Comparison of ENCODE assay signal across 8 mouse cellular contexts in the genomic region with DNA sequence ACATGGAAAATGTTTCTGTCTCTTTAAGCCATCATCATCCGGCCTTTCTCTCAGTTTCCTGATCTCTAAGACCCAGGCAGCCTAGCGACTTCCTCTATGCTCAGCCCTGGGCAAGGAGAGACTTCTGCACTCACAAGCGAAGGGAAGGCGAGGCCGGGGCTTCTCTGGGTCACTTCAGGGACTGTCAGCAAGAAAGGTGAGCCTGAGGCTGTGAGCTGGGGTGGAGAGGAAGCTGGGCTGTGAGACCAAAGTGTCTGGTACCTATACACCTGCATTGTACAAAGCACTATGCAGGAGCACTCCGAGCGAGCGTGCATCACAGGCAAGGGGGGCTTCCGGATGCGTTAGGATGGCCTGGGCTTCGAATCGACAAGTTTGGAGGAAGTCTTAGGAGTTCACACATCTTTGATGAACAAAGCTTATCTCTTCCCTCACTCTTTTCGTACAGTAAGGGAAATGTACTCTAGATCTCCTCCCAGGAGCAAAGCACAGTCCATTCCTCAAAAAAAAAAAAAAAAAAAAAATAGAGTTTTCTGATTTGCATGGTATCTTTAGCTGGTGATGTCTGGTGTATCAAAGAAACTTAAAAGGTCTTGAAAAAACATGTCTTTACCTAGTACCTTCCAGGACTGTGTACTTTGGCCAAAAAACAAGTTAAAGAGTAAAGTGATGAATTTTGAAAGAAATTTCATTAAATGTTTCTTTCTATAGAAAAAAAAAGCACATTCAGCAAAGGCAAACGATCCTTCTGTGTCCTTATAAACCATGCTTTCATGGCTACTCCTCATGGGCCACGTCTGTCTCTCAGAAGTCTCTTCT. TPM values are rescaled to one million over a fixed set of nuclear protein-coding genes. Genes with fewer than 3 reads are reported as not detected.
DNase-seq lines count a peak whose midpoint lies in the region; ATAC-seq and TF ChIP-seq lines count a peak whose summit lies in the region.

A gene (plus strand): TSS at position 94 of the 819 bp plus-strand sequence.

- peaks cover 15% of the 10 kb centered on the region for H3K27me3 ChIP-seq in lung, embryonic 14.5 days (ENCODE audit: insufficient read depth, low read length)
- H3K27me3 ChIP-seq in stomach, embryonic 15.5 days (replicated peaks) = no peaks in the 10 kb centered on the region; the same call in 1 of the 2 replicates
- H3K27me3 ChIP-seq in midbrain, embryonic 15.5 days (replicated peaks) = peaks cover 26% of the 10 kb centered on the region

- peak within 1 kb of the TSS; percentile 85 for H3K4me2 ChIP-seq in lung, embryonic 14.5 days
- 0 out of 2 replicates have a peak within 1 kb of the TSS, but pooled peaks have one; percentile 9 for H3K4me2 ChIP-seq in stomach, embryonic 15.5 days
- H3K4me2 ChIP-seq in midbrain, embryonic 15.5 days = no peak within 1 kb of the TSS

- H3K36me3 ChIP-seq in lung, embryonic 14.5 days (ENCODE audit: insufficient read depth) = no peaks in the 10 kb centered on the region
- H3K36me3 ChIP-seq in stomach, embryonic 15.5 days = no peaks in the 10 kb centered on the region
- H3K36me3 ChIP-seq in midbrain, embryonic 15.5 days (replicated peaks) = no peaks in the 10 kb centered on the region

- ATAC-seq in inflammation-experienced regulatory T-cells, adult 6 months = peak; percentile 61
- ATAC-seq in lung, embryonic 14.5 days (ENCODE audit: insufficient read depth) = no peak
- no peak for ATAC-seq in stomach, embryonic 15.5 days (ENCODE audit: insufficient read depth, low FRiP score, low read depth)
- ATAC-seq in midbrain, embryonic 15.5 days (replicated peaks) = no peak

- peak within 1 kb of the TSS; percentile 38 for H3K9ac ChIP-seq in lung, embryonic 14.5 days
- H3K9ac ChIP-seq in stomach, embryonic 15.5 days = no peak within 1 kb of the TSS
- no peak within 1 kb of the TSS for H3K9ac ChIP-seq in midbrain, embryonic 15.5 days

- WGBS in bone marrow, adult 2 months = 2% methylated on average over 15 of the region's 15 CpGs
- 69% methylated on average over 15 of the region's 15 CpGs for WGBS in lung, embryonic 14.5 days
- WGBS in stomach, embryonic 15.5 days = 60% methylated on average over 15 of the region's 15 CpGs
- WGBS in midbrain, embryonic 15.5 days = 83% methylated on average over 15 of the region's 15 CpGs

- H3K9me3 ChIP-seq in lung, embryonic 14.5 days (ENCODE audit: low read depth, low read length) = no peaks in the 10 kb centered on the region
- H3K9me3 ChIP-seq in stomach, embryonic 15.5 days = no peaks in the 10 kb centered on the region
- no peaks in the 10 kb centered on the region for H3K9me3 ChIP-seq in midbrain, embryonic 15.5 days

- DNase-seq in 416B (ENCODE audit: low read depth) = peak; percentile 85
- peak; percentile 53 for DNase-seq in lung, embryonic 14.5 days
- DNase-seq in urinary bladder, adult 2 months (ENCODE audit: low spot score) = no peak
- no peak for DNase-seq in layer of hippocampus, adult 9-10 months (ENCODE audit: low spot score)

- peak within 1 kb of the TSS; percentile 92 for H3K27ac ChIP-seq in bone marrow, adult 2 months (ENCODE audit: control insufficient read depth, insufficient read depth, low read depth, low read length, poor library complexity)
- peak within 1 kb of the TSS; percentile 63; the same call in 1 of the 2 replicates for H3K27ac ChIP-seq in lung, embryonic 14.5 days (ENCODE audit: low read depth)
- H3K27ac ChIP-seq in stomach, embryonic 15.5 days = no peak within 1 kb of the TSS
- no peak within 1 kb of the TSS for H3K27ac ChIP-seq in midbrain, embryonic 15.5 days

- H3K4me1 ChIP-seq in bone marrow, adult 2 months (ENCODE audit: control insufficient read depth, insufficient read depth, low read length) = peaks cover 3% of the 10 kb centered on the region; the same call in 1 of the 2 replicates
- peaks cover 14% of the 10 kb centered on the region; the same call in 1 of the 2 replicates for H3K4me1 ChIP-seq in lung, embryonic 14.5 days (ENCODE audit: insufficient read depth)
- H3K4me1 ChIP-seq in stomach, embryonic 15.5 days = peaks cover 9% of the 10 kb centered on the region; the same call in 1 of the 2 replicates
- peaks cover 11% of the 10 kb centered on the region; the same call in 1 of the 2 replicates for H3K4me1 ChIP-seq in midbrain, embryonic 15.5 days

- H3K4me3 ChIP-seq in bone marrow, adult 2 months (replicated peaks; ENCODE audit: control insufficient read depth, low read depth, low read length) = peak within 1 kb of the TSS; percentile 94
- peak within 1 kb of the TSS; percentile 22 for H3K4me3 ChIP-seq in lung, embryonic 14.5 days (ENCODE audit: low read depth, low read length)
- peak within 1 kb of the TSS; percentile 19 for H3K4me3 ChIP-seq in stomach, embryonic 15.5 days (replicated peaks)
- no peak within 1 kb of the TSS for H3K4me3 ChIP-seq in midbrain, embryonic 15.5 days

- TF ChIP-seq POLR2A in bone marrow, adult 2 months (IDR thresholded peaks at IDR 0.05; ENCODE audit: borderline replicate concordance, control insufficient read depth, low read depth, low read length) = no peak; the same call in 1 of the 2 replicates

- no peak for TF ChIP-seq CTCF in bone marrow, adult 2 months (IDR thresholded peaks at IDR 0.05; ENCODE audit: control insufficient read depth, insufficient read depth, low read length)
- no peak for TF ChIP-seq CTCF in lung, embryonic 14.5 days (IDR thresholded peaks at IDR 0.05; ENCODE audit: low read depth)

RNA-seq across cellular contexts. Expression of the gene that starts here (rescaled TPM):
- polyA plus RNA-seq in bone marrow, adult 2 months (2011; ENCODE audit: insufficient read depth, insufficient read length, low replicate concordance, missing spikeins) = 19.3 and 26.4 TPM in 2 replicates
- polyA plus RNA-seq in inflammation-experienced regulatory T-cells, adult 6 months (2017; shearing (Covaris generic)) = 100 to 1,000 TPM; 353 to 386 (median 354) TPM
- polyA plus RNA-seq in lung, embryonic 14.5 days (2014; fragmentation: Nextera tagmentation; extraction: Ambion mirVana) = 35.3 and 37.2 TPM in 2 replicates
- 21.8 and 22.2 TPM in 2 replicates for polyA plus RNA-seq in stomach, embryonic 15.5 days (2015; fragmentation: Nextera tagmentation; extraction: Ambion mirVana)
- 3.0 and 5.5 TPM in 2 replicates for polyA plus RNA-seq in urinary bladder, adult 2 months (2012; rRNA removed)
- polyA plus RNA-seq in midbrain, embryonic 15.5 days (2015; fragmentation: Nextera tagmentation; extraction: Ambion mirVana) = 4.8 and 5.8 TPM in 2 replicates

Comparison
In these comparisons a context has a peak if more than half of its experiments do, and no peak if none do; other contexts are left out.
1. DNase-seq: peak in 416B (single experiment) and lung, embryonic 14.5 days (single experiment); none in urinary bladder, adult 2 months (single experiment) and layer of hippocampus, adult 9-10 months (single experiment).
2. H3K27ac ChIP-seq: peak in bone marrow, adult 2 months (single experiment) and lung, embryonic 14.5 days (single experiment); none in stomach, embryonic 15.5 days (single experiment) and midbrain, embryonic 15.5 days (single experiment).